Mouse (Mus musculus) brain, embryonic 14.5 days (tissue): ENCODE measurements around the gene Gdpd5.

ENCODE experiments used
- CTCF ChIP-seq: fragments of 200-500 bp; IDR thresholded peaks from 2 replicates; pipeline ENCODE4 v1.5.1; 2012; ENCODE audit warnings: inconsistent platforms, mild to moderate bottlenecking, moderate library complexity, borderline replicate concordance; ENCODE audit not compliant: insufficient read depth, insufficient read length; ENCODE audit errors: extremely low read depth
- POLR2A ChIP-seq: fragments of 200-500 bp; IDR thresholded peaks from 2 replicates; pipeline ENCODE4 v1.6.1; 2012; ENCODE audit warnings: mild to moderate bottlenecking, inconsistent platforms, borderline replicate concordance; ENCODE audit not compliant: poor library complexity, insufficient read depth, insufficient read length, severe bottlenecking; ENCODE audit errors: extremely low read depth

DNA sequence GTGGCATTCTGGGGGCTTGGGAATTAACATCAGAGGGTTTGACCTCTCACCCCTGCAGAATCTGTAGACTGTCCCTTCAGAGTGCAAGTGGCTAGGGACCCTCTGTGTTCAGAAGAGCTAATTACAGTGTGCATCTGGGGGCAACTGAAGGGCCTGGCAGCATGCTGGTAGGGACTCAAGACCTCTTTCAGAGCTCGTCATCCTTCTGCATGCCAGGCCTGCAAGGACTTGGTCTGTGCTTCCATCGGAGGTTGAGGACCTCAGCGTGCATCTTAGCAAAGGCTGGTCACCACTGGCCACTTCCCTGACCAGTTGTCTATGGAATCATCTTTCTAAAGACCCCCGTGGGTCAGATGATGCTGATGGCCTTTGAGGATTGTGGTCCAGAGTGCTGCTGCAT lies 37.6 kb upstream of the Gdpd5 start:
- TF ChIP-seq CTCF, result no peak
- TF ChIP-seq POLR2A, result no peak
